Mouse (Mus musculus): ENCODE results near the gene Ryr1. TPM values are rescaled to one million over a fixed set of nuclear protein-coding genes. Genes with fewer than 3 reads are reported as not detected.
"Not testable (repeated sequence)": the region's sequence is repeated elsewhere in the genome, so short reads cannot be mapped to it uniquely, and the experiment has no call there.

The Ryr1 gene
- polyA plus RNA-seq, 1 experiment, result 0.08 TPM

- H3K4me3 ChIP-seq (ENCODE audit: insufficient read depth, low read length), result no peak overlapping the region
- peaks cover 15% of the 10 kb centered on the region for H3K4me1 ChIP-seq (ENCODE audit: control insufficient read depth, insufficient read depth, low read length)
- TF ChIP-seq POLR2A (IDR thresholded peaks at IDR 0.05; ENCODE audit: borderline replicate concordance, low read depth, low read length) (no peak), CTCF (IDR thresholded peaks at IDR 0.05; ENCODE audit: low read depth, low read length) (no peak)
- H3K27ac ChIP-seq (ENCODE audit: insufficient read depth, low read depth, low read length), result no peak overlapping the region
Measured at GRCm38 (mm10) chr7:28969672-28970394, 155.1 kb downstream of the Ryr1 start.

- Histone ChIP-seq H3K4me3 (ENCODE audit: insufficient read depth, low read length) (no peak overlapping the region), H3K4me1 (ENCODE audit: control insufficient read depth, insufficient read depth, low read length) (peaks cover 15% of the 10 kb centered on the region), H3K27ac (ENCODE audit: insufficient read depth, low read depth, low read length) (no peak overlapping the region)
- TF ChIP-seq CTCF (IDR thresholded peaks at IDR 0.05; ENCODE audit: low read depth, low read length), result no peak
- no peak for TF ChIP-seq POLR2A (IDR thresholded peaks at IDR 0.05; ENCODE audit: borderline replicate concordance, low read depth, low read length)
Measured at GRCm38 (mm10) chr7:28969271-28969670, 155.7 kb downstream of the Ryr1 start.

GRCm38 (mm10) chr7:28968120-28968519 lies 156.9 kb downstream of the Ryr1 start:
- H3K4me3 ChIP-seq (ENCODE audit: insufficient read depth, low read length); H3K27ac ChIP-seq (ENCODE audit: insufficient read depth, low read depth, low read length): not testable (repeated sequence)
- peaks cover 15% of the 10 kb centered on the region for H3K4me1 ChIP-seq (ENCODE audit: control insufficient read depth, insufficient read depth, low read length)

- H3K27ac ChIP-seq (ENCODE audit: insufficient read depth, low read depth, low read length), result no peak overlapping the region
- no peak for TF ChIP-seq CTCF (IDR thresholded peaks at IDR 0.05; ENCODE audit: low read depth, low read length)
- TF ChIP-seq POLR2A (IDR thresholded peaks at IDR 0.05; ENCODE audit: borderline replicate concordance, low read depth, low read length), result no peak
- peaks cover 15% of the 10 kb centered on the region for H3K4me1 ChIP-seq (ENCODE audit: control insufficient read depth, insufficient read depth, low read length)
- H3K4me3 ChIP-seq (ENCODE audit: insufficient read depth, low read length), result no peak overlapping the region
Measured at GRCm38 (mm10) chr7:28966751-28967505, 158.1 kb downstream of the Ryr1 start.

- TF ChIP-seq CTCF (IDR thresholded peaks at IDR 0.05; ENCODE audit: low read depth, low read length), result no peak
- TF ChIP-seq POLR2A (IDR thresholded peaks at IDR 0.05; ENCODE audit: borderline replicate concordance, low read depth, low read length), result no peak
- Histone ChIP-seq H3K27ac (ENCODE audit: insufficient read depth, low read depth, low read length) (no peak overlapping the region), H3K4me3 (ENCODE audit: insufficient read depth, low read length) (no peak overlapping the region), H3K4me1 (ENCODE audit: control insufficient read depth, insufficient read depth, low read length) (peaks cover 8% of the 10 kb centered on the region)
Measured at GRCm38 (mm10) chr7:28966181-28966580, 158.8 kb downstream of the Ryr1 start.

GRCm38 (mm10) chr7:28965346-28965840 lies 159.6 kb downstream of the Ryr1 start:
- Histone ChIP-seq H3K4me1 (ENCODE audit: control insufficient read depth, insufficient read depth, low read length) (peaks cover 7% of the 10 kb centered on the region), H3K27ac (ENCODE audit: insufficient read depth, low read depth, low read length) (no peak overlapping the region), H3K4me3 (ENCODE audit: insufficient read depth, low read length) (no peak overlapping the region)
- TF ChIP-seq CTCF (IDR thresholded peaks at IDR 0.05; ENCODE audit: low read depth, low read length) (no peak), POLR2A (IDR thresholded peaks at IDR 0.05; ENCODE audit: borderline replicate concordance, low read depth, low read length) (no peak)

- peaks cover 24% of the 10 kb centered on the region for H3K4me1 ChIP-seq (ENCODE audit: control insufficient read depth, insufficient read depth, low read length)
- H3K4me3 ChIP-seq (ENCODE audit: insufficient read depth, low read length), result no peak overlapping the region
- no peak for TF ChIP-seq CTCF (IDR thresholded peaks at IDR 0.05; ENCODE audit: low read depth, low read length)
- no peak for TF ChIP-seq POLR2A (IDR thresholded peaks at IDR 0.05; ENCODE audit: borderline replicate concordance, low read depth, low read length)
- H3K27ac ChIP-seq (ENCODE audit: insufficient read depth, low read depth, low read length), result no peak overlapping the region
Measured at GRCm38 (mm10) chr7:28963399-28963923, 161.5 kb downstream of the Ryr1 start.

- Histone ChIP-seq H3K4me1 (ENCODE audit: control insufficient read depth, insufficient read depth, low read length) (peaks cover 35% of the 10 kb centered on the region), H3K4me3 (ENCODE audit: insufficient read depth, low read length) (peak within 1 kb of the TSS; percentile 93), H3K27ac (ENCODE audit: insufficient read depth, low read depth, low read length) (peak within 1 kb of the TSS; percentile 30; the same call in 1 of the 2 replicates)
- TF ChIP-seq CTCF (IDR thresholded peaks at IDR 0.05; ENCODE audit: low read depth, low read length), result no peak
- peak; percentile 70; the same call in 1 of the 2 replicates for TF ChIP-seq POLR2A (IDR thresholded peaks at IDR 0.05; ENCODE audit: borderline replicate concordance, low read depth, low read length)
Measured at GRCm38 (mm10) chr7:28961927-28962670, 162.9 kb downstream of the Ryr1 start, which contains the start of gene Actn4. Actn4 (minus strand) TSS chr7:28962340.

GRCm38 (mm10) chr7:28961584-28961926 lies 163.4 kb downstream of the Ryr1 start:
- Histone ChIP-seq H3K27ac (ENCODE audit: insufficient read depth, low read depth, low read length) (peak overlapping the region; percentile 30; the same call in 1 of the 2 replicates), H3K4me3 (ENCODE audit: insufficient read depth, low read length) (peak overlapping the region; percentile 93), H3K4me1 (ENCODE audit: control insufficient read depth, insufficient read depth, low read length) (peaks cover 37% of the 10 kb centered on the region)
- TF ChIP-seq CTCF (IDR thresholded peaks at IDR 0.05; ENCODE audit: low read depth, low read length) (no peak), POLR2A (IDR thresholded peaks at IDR 0.05; ENCODE audit: borderline replicate concordance, low read depth, low read length) (no peak)

All from bone marrow macrophage, adult 2 months (primary cell).